Mouse (Mus musculus) liver, embryonic 12.5 days (tissue): ENCODE measurements around the gene Slc5a5. TPM values are rescaled to one million over a fixed set of nuclear protein-coding genes. Genes with fewer than 3 reads are reported as not detected.

Experiments
- ATAC-seq: fragments of 200-750 bp; cut with Nextera tagmentation; 2 replicates; pipeline ENCODE4 v1.8.0; 2017; ENCODE audit warnings: moderate number of reproducible peaks, mild to moderate bottlenecking, moderate library complexity
- H3K27ac ChIP-seq: fragments of 300-500 bp; sonication (generic); 2 replicates; pipeline ENCODE4 v1.5.1; 2016; ENCODE audit warnings: mild to moderate bottlenecking
- H3K27me3 ChIP-seq: fragments of 300-500 bp; sonication (generic); replicated peaks from 2 replicates; pipeline ENCODE4 v1.6.1; 2016; ENCODE audit warnings: mild to moderate bottlenecking, moderate library complexity
- H3K36me3 ChIP-seq: fragments of 300-500 bp; sonication (generic); 2 replicates; pipeline ENCODE4 v1.6.1; 2016; ENCODE audit warnings: mild to moderate bottlenecking, moderate library complexity
- H3K4me1 ChIP-seq: fragments of 300-500 bp; sonication (generic); 2 replicates; pipeline ENCODE4 v1.6.1; 2016
- H3K4me2 ChIP-seq: fragments of 300-500 bp; sonication (generic); 2 replicates; pipeline ENCODE4 v1.6.1; 2016; ENCODE audit warnings: mild to moderate bottlenecking, moderate library complexity
- H3K4me3 ChIP-seq: fragments of 300-500 bp; sonication (generic); 2 replicates; pipeline ENCODE4 v1.5.1; 2016; ENCODE audit warnings: mild to moderate bottlenecking, moderate library complexity
- H3K9ac ChIP-seq: fragments of 300-500 bp; sonication (generic); 2 replicates; pipeline ENCODE4 v1.6.1; 2016; ENCODE audit warnings: mild to moderate bottlenecking, moderate library complexity
- H3K9me3 ChIP-seq: fragments of 300-500 bp; sonication (generic); replicated peaks from 2 replicates; pipeline ENCODE4 v1.6.1; 2016; ENCODE audit warnings: mild to moderate bottlenecking, moderate library complexity
- WGBS: fragments of 180-500 bp; shearing (Covaris S2); methylation state at CpG from one replicate; pipeline ENCODE4 v1.1.7; 2016; ENCODE audit not compliant: insufficient replicate concordance; 5-methylcytosine and 5-hydroxymethylcytosine counted together
- polyA plus RNA-seq: library from polyadenylated mRNA; unstranded; fragments of >200 nt; fragmentation: Nextera tagmentation; extraction: Ambion mirVana; gene quantifications from 2 replicates; pipeline ENCODE4 v1.2.1, GENCODE M21; 2016

The Slc5a5 gene
- polyA plus RNA-seq, 1 experiment from 2014 or later = 0.11 TPM

GRCm38 (mm10) chr8:70876382-70876781, 16.2 kb downstream of the Slc5a5 start:
- peaks cover 30% of the 10 kb centered on the region for H3K4me1 ChIP-seq
- H3K36me3 ChIP-seq = no peaks in the 10 kb centered on the region
- H3K9ac ChIP-seq = peak overlapping the region; percentile 27; the same call in 1 of the 2 replicates
- H3K9me3 ChIP-seq = no peaks in the 10 kb centered on the region
- H3K27ac ChIP-seq = no peak overlapping the region
- no peak overlapping the region for H3K4me3 ChIP-seq
- H3K4me2 ChIP-seq = peak overlapping the region; percentile 18; the same call in 1 of the 2 replicates
- no peak for ATAC-seq
- H3K27me3 ChIP-seq = peaks cover 26% of the 10 kb centered on the region
- WGBS = 29% methylated on average over 4 of the region's 4 CpGs

- ATAC-seq = no peak
- no peak overlapping the region for H3K9ac ChIP-seq
- no peaks in the 10 kb centered on the region for H3K9me3 ChIP-seq
- no peaks in the 10 kb centered on the region for H3K36me3 ChIP-seq
- H3K27ac ChIP-seq = no peak overlapping the region
- H3K4me3 ChIP-seq = no peak overlapping the region
- WGBS = 87% methylated on average over 13 of the region's 13 CpGs
- H3K27me3 ChIP-seq = peaks cover 11% of the 10 kb centered on the region
- H3K4me1 ChIP-seq = peaks cover 45% of the 10 kb centered on the region
- no peak overlapping the region for H3K4me2 ChIP-seq
These were observed 18.1 kb downstream of the Slc5a5 start for GRCm38 (mm10) chr8:70874441-70874840.

GRCm38 (mm10) chr8:70873364-70873985, 19.1 kb downstream of the Slc5a5 start, which contains the start of gene Ccdc124:
Ccdc124 (minus strand) TSS chr8:70873935.
- peaks cover 7% of the 10 kb centered on the region; the same call in 1 of the 2 replicates for H3K27me3 ChIP-seq
- no peaks in the 10 kb centered on the region for H3K9me3 ChIP-seq
- WGBS = 1% methylated on average over 46 of the region's 46 CpGs
- peaks cover 2% of the 10 kb centered on the region for H3K36me3 ChIP-seq
- peak within 1 kb of the TSS; percentile 72 for H3K4me2 ChIP-seq
- peak within 1 kb of the TSS; percentile 77 for H3K9ac ChIP-seq
- H3K27ac ChIP-seq = peak within 1 kb of the TSS; percentile 85
- H3K4me3 ChIP-seq = peak within 1 kb of the TSS; percentile 83
- ATAC-seq = peak; percentile 86
- H3K4me1 ChIP-seq = peaks cover 55% of the 10 kb centered on the region

- WGBS = 2% methylated on average over 31 of the region's 31 CpGs
- no peak for ATAC-seq
These were observed 19.8 kb downstream of the Slc5a5 start for GRCm38 (mm10) chr8:70872643-70873363.

GRCm38 (mm10) chr8:70871195-70871807, 21.3 kb downstream of the Slc5a5 start:
- ATAC-seq = no peak
- no peak overlapping the region for H3K4me3 ChIP-seq

More at GRCm38 (mm10) chr8:70872643-70873363, 19.8 kb downstream of the Slc5a5 start:
- peak overlapping the region; percentile 83 for H3K4me3 ChIP-seq
- H3K4me1 ChIP-seq = peaks cover 62% of the 10 kb centered on the region
- H3K36me3 ChIP-seq = peaks cover 9% of the 10 kb centered on the region
- H3K27ac ChIP-seq = peak overlapping the region; percentile 85
- peak overlapping the region; percentile 77 for H3K9ac ChIP-seq
- peak overlapping the region; percentile 72 for H3K4me2 ChIP-seq
- peaks cover 2% of the 10 kb centered on the region; the same call in 1 of the 2 replicates for H3K27me3 ChIP-seq
- H3K9me3 ChIP-seq = no peaks in the 10 kb centered on the region

GRCm38 (mm10) chr8:70869601-70870041, 22.9 kb downstream of the Slc5a5 start:
- peaks cover 73% of the 10 kb centered on the region for H3K4me1 ChIP-seq
- ATAC-seq = no peak

More at GRCm38 (mm10) chr8:70871195-70871807, 21.3 kb downstream of the Slc5a5 start:
- WGBS = 82% methylated on average over 5 of the region's 5 CpGs
- no peaks in the 10 kb centered on the region for H3K9me3 ChIP-seq
- peak overlapping the region; percentile 63 for H3K27ac ChIP-seq
- H3K36me3 ChIP-seq = peaks cover 12% of the 10 kb centered on the region
- peak overlapping the region; percentile 10; the same call in 1 of the 2 replicates for H3K9ac ChIP-seq
- peaks cover 66% of the 10 kb centered on the region for H3K4me1 ChIP-seq
- H3K4me2 ChIP-seq = peak overlapping the region; percentile 72; the same call in 1 of the 2 replicates
- no peaks in the 10 kb centered on the region for H3K27me3 ChIP-seq

GRCm38 (mm10) chr8:70869199-70869571, 23.4 kb downstream of the Slc5a5 start:
- Histone ChIP-seq H3K4me2 (peak overlapping the region; percentile 58), H3K9ac (0 out of 2 replicates have a peak overlapping the region, but pooled peaks have one; percentile 1), H3K36me3 (peaks cover 12% of the 10 kb centered on the region), H3K9me3 (no peaks in the 10 kb centered on the region), H3K27ac (peak overlapping the region; percentile 34), H3K4me3 (peak overlapping the region; percentile 25; the same call in 1 of the 2 replicates), H3K27me3 (peaks cover 11% of the 10 kb centered on the region), H3K4me1 (peaks cover 76% of the 10 kb centered on the region)
- WGBS = 51% methylated on average over 5 of the region's 5 CpGs
- no peak for ATAC-seq

More at GRCm38 (mm10) chr8:70869601-70870041, 22.9 kb downstream of the Slc5a5 start:
- Histone ChIP-seq H3K9me3 (no peaks in the 10 kb centered on the region), H3K9ac (0 out of 2 replicates have a peak overlapping the region, but pooled peaks have one; percentile 1), H3K36me3 (peaks cover 12% of the 10 kb centered on the region), H3K4me3 (no peak overlapping the region), H3K27me3 (peaks cover 7% of the 10 kb centered on the region), H3K27ac (peak overlapping the region; percentile 11; the same call in 1 of the 2 replicates), H3K4me2 (peak overlapping the region; percentile 58; the same call in 1 of the 2 replicates)
- WGBS = 50% methylated on average over 16 of the region's 16 CpGs

GRCm38 (mm10) chr8:70868559-70869198, 23.9 kb downstream of the Slc5a5 start:
- ATAC-seq = 0 out of 2 replicates have a peak, but pooled peaks have one; percentile 14
- H3K36me3 ChIP-seq = peaks cover 12% of the 10 kb centered on the region
- H3K9ac ChIP-seq = peak overlapping the region; percentile 42; the same call in 1 of the 2 replicates
- H3K4me2 ChIP-seq = peak overlapping the region; percentile 58
- WGBS = 37% methylated on average over 40 of the region's 40 CpGs
- H3K4me3 ChIP-seq = peak overlapping the region; percentile 25
- peak overlapping the region; percentile 34 for H3K27ac ChIP-seq
- H3K9me3 ChIP-seq = no peaks in the 10 kb centered on the region
- peaks cover 16% of the 10 kb centered on the region for H3K27me3 ChIP-seq
- peaks cover 76% of the 10 kb centered on the region for H3K4me1 ChIP-seq

- peak overlapping the region; percentile 66; the same call in 1 of the 2 replicates for H3K4me3 ChIP-seq
- 73% methylated on average over 7 of the region's 7 CpGs for WGBS
- peaks cover 12% of the 10 kb centered on the region for H3K36me3 ChIP-seq
- no peak for ATAC-seq
- no peaks in the 10 kb centered on the region for H3K9me3 ChIP-seq
- peak overlapping the region; percentile 52; the same call in 1 of the 2 replicates for H3K9ac ChIP-seq
- peak overlapping the region; percentile 81 for H3K4me2 ChIP-seq
- H3K27ac ChIP-seq = peak overlapping the region; percentile 87
- H3K27me3 ChIP-seq = peaks cover 37% of the 10 kb centered on the region
- H3K4me1 ChIP-seq = peaks cover 77% of the 10 kb centered on the region
These were observed 26.0 kb downstream of the Slc5a5 start for GRCm38 (mm10) chr8:70866566-70866965.

- Histone ChIP-seq H3K36me3 (peaks cover 12% of the 10 kb centered on the region), H3K4me3 (peak overlapping the region; percentile 66), H3K9ac (peak overlapping the region; percentile 52), H3K27ac (peak overlapping the region; percentile 87), H3K4me2 (peak overlapping the region; percentile 81), H3K4me1 (peaks cover 72% of the 10 kb centered on the region), H3K9me3 (no peaks in the 10 kb centered on the region), H3K27me3 (peaks cover 42% of the 10 kb centered on the region)
- peak; percentile 4 for ATAC-seq
- 12% methylated on average over 12 of the region's 12 CpGs for WGBS
These were observed 26.5 kb downstream of the Slc5a5 start for GRCm38 (mm10) chr8:70866001-70866520.
